Mouse (Mus musculus) small intestine, adult 2 months (tissue): Measurements from ENCODE around the gene Ndufs6.

Experiments
- CTCF ChIP-seq: fragments of 200-500 bp; IDR thresholded peaks from 2 replicates; pipeline ENCODE4 v1.5.1; 2012; ENCODE audit warnings: low read depth, mild to moderate bottlenecking, control low read depth, inconsistent platforms, low read length, moderate library complexity, mixed read lengths; ENCODE audit not compliant: insufficient replicate concordance, insufficient read length; ENCODE audit errors: extremely low read depth
- POLR2A ChIP-seq: fragments of 200-500 bp; IDR thresholded peaks from 2 replicates; pipeline ENCODE4 v1.6.1; 2012; ENCODE audit warnings: low read depth, mild to moderate bottlenecking, control low read depth, inconsistent platforms, low read length, moderate library complexity

GRCm38 (mm10) chr13:73310183-73310929, 18.0 kb downstream of the Ndufs6 start:
- TF ChIP-seq CTCF (peak; percentile 80; the same call in 1 of the 2 replicates), POLR2A (no peak)
